Mouse (Mus musculus) CH12.LX (cell line): ENCODE results near the gene Mmp17.

Experiments
- CTCF ChIP-seq, 2 experiments: IDR thresholded peaks in 1 of 2; conservative IDR thresholded peaks in 1 of 2; 2 replicates each; pipeline ENCODE4 v1.5.1; 2011 to 2012; ENCODE audit warnings: low read depth in 2 of 2, low read length in 2 of 2, improper control_type of control experiment in 1 of 2, inconsistent platforms in 1 of 2, mild to moderate bottlenecking in 1 of 2, moderate library complexity in 1 of 2
- POLR2A ChIP-seq: IDR thresholded peaks from 2 replicates; pipeline ENCODE4 v1.6.1; 2011; ENCODE audit warnings: low read depth, mild to moderate bottlenecking, improper control_type of control experiment, low read length
- ZNF384 ChIP-seq: IDR thresholded peaks from 2 replicates; pipeline ENCODE4 v1.6.1; 2012; ENCODE audit warnings: low read depth, low read length, improper control_type of control experiment, inconsistent platforms

GRCm38 (mm10) chr5:129581015-129581414, 3.0 kb upstream of the Mmp17 start:
- TF ChIP-seq POLR2A (no peak), CTCF (conservative IDR thresholded peaks at IDR 0.05 in 1 of 2, IDR thresholded peaks at IDR 0.05 in 1 of 2; ENCODE audit: low read depth in 2 of 2, low read length in 2 of 2) (no peak), ZNF384 (no peak)
